Mouse (Mus musculus) ovary, adult 10 weeks (tissue): ENCODE measurements around the gene Zfp110. TPM values are rescaled to one million over a fixed set of nuclear protein-coding genes. Genes with fewer than 3 reads are reported as not detected.

Experiments used
- polyA plus RNA-seq: library from polyadenylated mRNA; stranded (reverse); fragments of 350-450 nt; fragmentation: Illumina TruSeq; extraction: RNeasy Lipid Tissue Mini Kit (QIAGEN cat#74804); gene quantifications from one replicate; pipeline ENCODE4 v1.2.3, GENCODE M21; 2014

Gene Zfp110
- 38.6 TPM for polyA plus RNA-seq

GRCm38 (mm10) chr7:12834162-12835120 lies at the start of gene Zfp110:
Gene Zfp110, plus strand, starts transcription at chr7:12834761.

GRCm38 (mm10) chr7:12802866-12803726 lies 31.5 kb upstream of the Zfp110 start, which contains the start of gene Zscan18:
Gene Zscan18, minus strand, starts transcription at chr7:12803635.

GRCm38 (mm10) chr7:12818521-12819295 lies 15.9 kb upstream of the Zfp110 start, which contains the start of gene Zfp329:
Gene Zfp329, minus strand, starts transcription at chr7:12818858.

GRCm38 (mm10) chr7:12880911-12881660 lies 46.5 kb downstream of the Zfp110 start, which contains the start of gene Zfp128:
Gene Zfp128, plus strand, starts transcription at chr7:12881177.

GRCm38 (mm10) chr7:12897655-12898410 lies 63.3 kb downstream of the Zfp110 start, which contains the start of gene Zscan22:
Gene Zscan22, plus strand, starts transcription at chr7:12897815.

Other genes with a start within 250 kb of the Zfp110 start
- gene Vmn2r53, start 226.0 kb upstream of the Zfp110 start, polyA plus RNA-seq: not detected
- gene Vmn2r54, start 194.4 kb upstream of the Zfp110 start, polyA plus RNA-seq: not detected
- not detected for gene Vmn2r55, start 149.8 kb upstream of the Zfp110 start, polyA plus RNA-seq
- not detected for gene Vmn2r56, start 99.8 kb upstream of the Zfp110 start, polyA plus RNA-seq
- 5.4 TPM for gene Zscan18, start 31.1 kb upstream of the Zfp110 start, polyA plus RNA-seq
- gene Zfp329, start 15.9 kb upstream of the Zfp110 start, polyA plus RNA-seq: 41.2 TPM
- 16.4 TPM for gene Zfp128, start 46.4 kb downstream of the Zfp110 start, polyA plus RNA-seq
- 8.3 TPM for gene Zscan22, start 63.1 kb downstream of the Zfp110 start, polyA plus RNA-seq
- gene Rps5, start 87.5 kb downstream of the Zfp110 start, polyA plus RNA-seq: 21.9 TPM
- gene Rnf225, start 92.7 kb downstream of the Zfp110 start, polyA plus RNA-seq: 0.17 TPM
- gene Zfp324, start 131.1 kb downstream of the Zfp110 start, polyA plus RNA-seq: 5.0 TPM
- 4.0 TPM for gene Zfp446, start 143.1 kb downstream of the Zfp110 start, polyA plus RNA-seq
- gene Slc27a5, start 163.4 kb downstream of the Zfp110 start, polyA plus RNA-seq: not detected
- 46.6 TPM for gene Trim28, start 164.4 kb downstream of the Zfp110 start, polyA plus RNA-seq
- 0.71 TPM for gene Zbtb45, start 175.3 kb downstream of the Zfp110 start, polyA plus RNA-seq
- gene Chmp2a, start 200.0 kb downstream of the Zfp110 start, polyA plus RNA-seq: 69.3 TPM
- gene Ube2m, start 203.5 kb downstream of the Zfp110 start, polyA plus RNA-seq: 71.0 TPM
- gene Mzf1, start 220.0 kb downstream of the Zfp110 start, polyA plus RNA-seq: 0.46 TPM